In the genomic region with DNA sequence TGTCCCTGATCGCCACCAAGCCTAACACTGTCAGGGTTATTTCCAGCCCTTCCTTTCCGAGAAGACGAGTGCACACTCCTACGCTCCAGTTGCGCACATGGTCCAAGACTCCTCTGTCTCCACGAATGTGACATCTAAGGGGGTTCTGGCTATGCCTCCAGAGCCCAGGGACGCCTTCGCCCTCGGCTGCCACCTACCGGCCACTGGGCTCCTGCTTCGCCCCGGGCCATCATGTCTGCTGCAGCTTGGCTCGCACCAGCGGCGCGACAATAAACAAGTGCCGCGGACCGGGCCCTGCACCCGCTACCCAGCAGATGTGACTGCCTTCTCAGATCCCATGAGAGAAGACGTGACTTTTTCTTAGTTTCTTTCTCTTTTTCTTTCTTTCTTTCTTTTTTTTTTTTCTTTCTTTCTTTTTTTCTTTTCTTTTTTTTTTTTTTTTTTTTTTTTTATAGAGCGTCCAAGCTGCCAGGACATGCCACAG, we compare ENCODE assay signal across 8 mouse cellular contexts. TPM values are rescaled to one million over a fixed set of nuclear protein-coding genes. Genes with fewer than 3 reads are reported as not detected.
DNase-seq lines count a peak whose midpoint lies in the region; ATAC-seq lines count a peak whose summit lies in the region.

TSS of gene Slitrk5 (plus strand) at position 434 of the 484 bp plus-strand sequence.

- peaks cover 3% of the 10 kb centered on the region for H3K4me1 ChIP-seq in hindbrain, embryonic 15.5 days (replicated peaks)
- H3K4me1 ChIP-seq in lung, embryonic 16.5 days (replicated peaks; ENCODE audit: control insufficient read depth, insufficient read depth, low read length): peaks cover 6% of the 10 kb centered on the region; the same call in 1 of the 2 replicates

- no peaks in the 10 kb centered on the region; the same call in 1 of the 2 replicates for H3K36me3 ChIP-seq in hindbrain, embryonic 15.5 days
- no peaks in the 10 kb centered on the region for H3K36me3 ChIP-seq in lung, embryonic 16.5 days (ENCODE audit: control insufficient read depth, insufficient read depth, low read length)

- peak; percentile 67 for ATAC-seq in hindbrain, embryonic 15.5 days (ENCODE audit: low FRiP score, low read depth)
- peak; percentile 82 for ATAC-seq in lung, embryonic 16.5 days (ENCODE audit: low read depth)

- no peaks in the 10 kb centered on the region for H3K27me3 ChIP-seq in hindbrain, embryonic 15.5 days
- H3K27me3 ChIP-seq in lung, embryonic 16.5 days (ENCODE audit: control insufficient read depth, insufficient read depth, low read depth, low read length): peaks cover 38% of the 10 kb centered on the region

- H3K9ac ChIP-seq in hindbrain, embryonic 15.5 days: peak within 1 kb of the TSS; percentile 93
- peak within 1 kb of the TSS; percentile 49 for H3K9ac ChIP-seq in lung, embryonic 16.5 days (ENCODE audit: low read length)

- H3K27ac ChIP-seq in hindbrain, embryonic 15.5 days (replicated peaks): peak within 1 kb of the TSS; percentile 99
- no peak within 1 kb of the TSS for H3K27ac ChIP-seq in lung, embryonic 16.5 days (ENCODE audit: low read length)

- peak within 1 kb of the TSS; percentile 98 for H3K4me3 ChIP-seq in hindbrain, embryonic 15.5 days
- peak within 1 kb of the TSS; percentile 53 for H3K4me3 ChIP-seq in lung, embryonic 16.5 days (ENCODE audit: low read length)

- DNase-seq in adrenal gland, postnatal 14 days: peak; percentile 88
- DNase-seq in embryo, embryonic 10 days (ENCODE audit: low spot score): peak; percentile 93
- DNase-seq in gastrocnemius, adult 8-10 months (ENCODE audit: low spot score in 2 of 2): peak; percentile 32 to 54
- peak; percentile 91 to 97 for DNase-seq in layer of hippocampus, postnatal 25 days (ENCODE audit: extremely low spot score in 1 of 2, low spot score in 1 of 2)
- peak; percentile 36 for DNase-seq in retina, adult 2 months (ENCODE audit: low read depth, low spot score)
- DNase-seq in urinary bladder, postnatal 4 days (ENCODE audit: low spot score in 2 of 2): peak; percentile 70 to 83

- 1% methylated on average over 22 of the region's 22 CpGs for WGBS in hindbrain, embryonic 15.5 days
- WGBS in lung, embryonic 16.5 days: under 1% methylated on average over 22 of the region's 22 CpGs

- no peaks in the 10 kb centered on the region for H3K9me3 ChIP-seq in hindbrain, embryonic 15.5 days
- H3K9me3 ChIP-seq in lung, embryonic 16.5 days (ENCODE audit: control insufficient read depth, low read length): no peaks in the 10 kb centered on the region

- peak within 1 kb of the TSS; percentile 73 for H3K4me2 ChIP-seq in hindbrain, embryonic 15.5 days
- peak within 1 kb of the TSS; percentile 74 for H3K4me2 ChIP-seq in lung, embryonic 16.5 days (ENCODE audit: low read depth, low read length)

RNA-seq across cellular contexts. Expression of gene Slitrk5, which starts in this region (rescaled TPM):
- 0.37 and 0.83 TPM in 2 replicates for total RNA-seq in adrenal gland, postnatal 14 days (2021)
- total RNA-seq in gastrocnemius, adult 8-10 months (2022): under 1 TPM in 3 of 4 experiments, not detected in 1; 0.05 to 0.22 (median 0.07) TPM
- polyA plus RNA-seq in hindbrain, embryonic 15.5 days (2015; fragmentation: Nextera tagmentation; extraction: Ambion mirVana): 33.8 and 40.8 TPM in 2 replicates
- 100 to 1,000 TPM in 1 of 2 experiments, 10 to 100 TPM in 1; 93.6 to 114 TPM for total RNA-seq in layer of hippocampus, postnatal 25 days (2021)
- polyA plus RNA-seq in lung, embryonic 16.5 days (2015; fragmentation: Nextera tagmentation; extraction: Ambion mirVana): 0.39 and 0.62 TPM in 2 replicates

Comparison
In these comparisons a context has a peak if more than half of its experiments do, and no peak if none do; other contexts are left out.
1. RNA of gene Slitrk5 (total RNA-seq): 93.6 to 114 TPM in layer of hippocampus, postnatal 25 days; 0.37 to 0.83 TPM in adrenal gland, postnatal 14 days and 0.05 to 0.22 TPM in gastrocnemius, adult 8-10 months; every median in the first group is over 10 times any median in the second.
2. RNA of gene Slitrk5 (polyA plus RNA-seq): 33.8 to 40.8 TPM in hindbrain, embryonic 15.5 days; 0.39 to 0.62 TPM in lung, embryonic 16.5 days; every median in the first group is over 10 times any median in the second.
3. Peak in DNase-seq in adrenal gland, postnatal 14 days; RNA of the gene not detected or under 1 TPM.
4. Peak in DNase-seq in gastrocnemius, adult 8-10 months; RNA of the gene not detected or under 1 TPM.
5. Peak in ATAC-seq, H3K4me3 ChIP-seq, H3K9ac ChIP-seq and H3K4me2 ChIP-seq in lung, embryonic 16.5 days; RNA of the gene not detected or under 1 TPM.
6. DNase-seq: peak in every context shown above with its lines; median percentile 94 in layer of hippocampus, postnatal 25 days; 93 in embryo, embryonic 10 days; 88 in adrenal gland, postnatal 14 days; 76 in urinary bladder, postnatal 4 days; 43 in gastrocnemius, adult 8-10 months; 36 in retina, adult 2 months.